Mouse (Mus musculus): Measurements from ENCODE around the gene Agps.

- TF ChIP-seq POLR2AphosphoS5 (IDR thresholded peaks at IDR 0.05; ENCODE audit: insufficient replicate concordance, low read depth, low read length) (no peak), CTCF (IDR thresholded peaks at IDR 0.05; ENCODE audit: low read depth, low read length) (no peak), TAL1 (conservative IDR thresholded peaks at IDR 0.05; ENCODE audit: low read depth, low read length) (no peak), GATA1 (IDR thresholded peaks at IDR 0.05; ENCODE audit: borderline replicate concordance, low read length) (no peak)
Observed at GRCm38 (mm10) chr2:75823736-75824135, 8.2 kb upstream of the Agps start.
